Mouse (Mus musculus): ENCODE data around the gene Myo9b. TPM values are rescaled to one million over a fixed set of nuclear protein-coding genes. Genes with fewer than 3 reads are reported as not detected.
A peak's percentile ranks its signal among the peaks of the same experiment; 100 is the strongest.

Myo9b gene
- total RNA-seq, 2 experiments from 2014 or later: 32.3 to 34.2 TPM

- DNase-seq: no peak
Observed at GRCm38 (mm10) chr8:71388267-71388666, 115.8 kb downstream of the Myo9b start.

GRCm38 (mm10) chr8:71391696-71392095 is 119.2 kb downstream of the Myo9b start:
- no peak for DNase-seq

- no peak for DNase-seq
Observed at GRCm38 (mm10) chr8:71392391-71392790, 119.9 kb downstream of the Myo9b start.

- peak; percentile 56 for DNase-seq
Observed at GRCm38 (mm10) chr8:71392871-71393270, 120.4 kb downstream of the Myo9b start.

- DNase-seq: no peak
Observed at GRCm38 (mm10) chr8:71394481-71394880, 122.0 kb downstream of the Myo9b start.

GRCm38 (mm10) chr8:71395071-71395470 is 122.6 kb downstream of the Myo9b start:
- no peak for DNase-seq

GRCm38 (mm10) chr8:71395629-71396028 is 123.1 kb downstream of the Myo9b start, which contains the start of gene Ushbp1:
Gene Ushbp1 (minus strand): TSS chr8:71395802.
- peak; percentile 50 for DNase-seq

- DNase-seq: peak; percentile 93
Observed at GRCm38 (mm10) chr8:71396639-71397305, 124.3 kb downstream of the Myo9b start, which contains the start of gene Babam1. Gene Babam1 (plus strand): TSS chr8:71396861.

- DNase-seq: peak; percentile 5
Observed at GRCm38 (mm10) chr8:71397701-71398100, 125.2 kb downstream of the Myo9b start.

GRCm38 (mm10) chr8:71400826-71401225 is 128.3 kb downstream of the Myo9b start:
- no peak for DNase-seq

- no peak for DNase-seq
Observed at GRCm38 (mm10) chr8:71401454-71401853, 128.9 kb downstream of the Myo9b start.

GRCm38 (mm10) chr8:71402446-71402964 is 130.0 kb downstream of the Myo9b start:
- DNase-seq: no peak

GRCm38 (mm10) chr8:71403107-71403885 is 130.8 kb downstream of the Myo9b start:
- no peak for DNase-seq

- DNase-seq: no peak
Observed at GRCm38 (mm10) chr8:71404011-71404410, 131.5 kb downstream of the Myo9b start.

- no peak for DNase-seq
Observed at GRCm38 (mm10) chr8:71404951-71405351, 132.4 kb downstream of the Myo9b start.

- peak; percentile 99 for DNase-seq
Observed at GRCm38 (mm10) chr8:71405401-71406098, 133.0 kb downstream of the Myo9b start, which contains the start of gene Ankle1. Gene Ankle1 (plus strand): TSS chr8:71406010.

- peak; percentile 83 for DNase-seq
Observed at GRCm38 (mm10) chr8:71406099-71407015, 133.8 kb downstream of the Myo9b start.

GRCm38 (mm10) chr8:71407441-71407840 is 134.9 kb downstream of the Myo9b start:
- no peak for DNase-seq

GRCm38 (mm10) chr8:71408231-71408630 is 135.7 kb downstream of the Myo9b start:
- no peak for DNase-seq
